Mouse (Mus musculus) C2C12 (cell line): Measurements from ENCODE around the gene Prodh2. TPM values are rescaled to one million over a fixed set of nuclear protein-coding genes. Genes with fewer than 3 reads are reported as not detected.

Experiments
- H3K27me3 ChIP-seq: one replicate; pipeline ENCODE4 v1.6.1; 2011; ENCODE audit not compliant: control insufficient read depth, insufficient read depth, insufficient read length
- H3K36me3 ChIP-seq: one replicate; pipeline ENCODE4 v1.6.1; 2011; ENCODE audit not compliant: control insufficient read depth, insufficient read depth
- H3K4me3 ChIP-seq: one replicate; pipeline ENCODE4 v1.5.1; 2011; ENCODE audit warnings: mild to moderate bottlenecking, control low read depth; ENCODE audit not compliant: poor library complexity, insufficient read depth, severe bottlenecking
- H3K79me2 ChIP-seq: one replicate; pipeline ENCODE4 v1.6.1; 2011; ENCODE audit not compliant: control insufficient read depth, insufficient read depth
- H3K79me3 ChIP-seq: one replicate; pipeline ENCODE4 v1.6.1; 2011; ENCODE audit warnings: low read depth, control low read depth
- H3ac ChIP-seq: one replicate; pipeline ENCODE3; 2011; ENCODE audit warnings: low read depth; ENCODE audit not compliant: control insufficient read depth, insufficient read length
- CEBPB ChIP-seq: IDR thresholded peaks from one replicate; pipeline ENCODE4 v1.6.1; 2011; ENCODE audit warnings: low read depth, mild to moderate bottlenecking, control low read depth, moderate library complexity
- CTCF ChIP-seq: IDR thresholded peaks from one replicate; pipeline ENCODE4 v1.5.1; 2011; ENCODE audit not compliant: control insufficient read depth, insufficient read depth, insufficient read length
- FOSL1 ChIP-seq: IDR thresholded peaks from one replicate; pipeline ENCODE4 v1.8.0; 2011; ENCODE audit warnings: mild to moderate bottlenecking, low read length; ENCODE audit not compliant: poor library complexity, insufficient read depth, severe bottlenecking
- MAX ChIP-seq: IDR thresholded peaks from one replicate; pipeline ENCODE4 v1.6.1; 2011; ENCODE audit warnings: mild to moderate bottlenecking, control low read depth
- MYOD1 ChIP-seq: IDR thresholded peaks from one replicate; pipeline ENCODE4 v1.6.1; 2011; ENCODE audit warnings: low read depth; ENCODE audit not compliant: control insufficient read depth, insufficient read length
- MYOG ChIP-seq: IDR thresholded peaks from one replicate; pipeline ENCODE4 v1.6.1; 2011; ENCODE audit not compliant: control insufficient read depth, insufficient read length; ENCODE audit errors: extremely low read depth
- USF1 ChIP-seq: IDR thresholded peaks from one replicate; pipeline ENCODE4 v1.6.1; 2011; ENCODE audit warnings: low read depth, mild to moderate bottlenecking, control low read depth, moderate library complexity
- polyA plus RNA-seq: library from polyadenylated mRNA; unstranded; fragments of >200 nt; fragmentation: generic; extraction: Trizol; gene quantifications from one replicate; pipeline ENCODE4 v1.2.1, GENCODE M21; 2012; ENCODE audit warnings: missing spikeins

Gene Prodh2
- polyA plus RNA-seq, 1 experiment, result 0.02 TPM

DNA sequence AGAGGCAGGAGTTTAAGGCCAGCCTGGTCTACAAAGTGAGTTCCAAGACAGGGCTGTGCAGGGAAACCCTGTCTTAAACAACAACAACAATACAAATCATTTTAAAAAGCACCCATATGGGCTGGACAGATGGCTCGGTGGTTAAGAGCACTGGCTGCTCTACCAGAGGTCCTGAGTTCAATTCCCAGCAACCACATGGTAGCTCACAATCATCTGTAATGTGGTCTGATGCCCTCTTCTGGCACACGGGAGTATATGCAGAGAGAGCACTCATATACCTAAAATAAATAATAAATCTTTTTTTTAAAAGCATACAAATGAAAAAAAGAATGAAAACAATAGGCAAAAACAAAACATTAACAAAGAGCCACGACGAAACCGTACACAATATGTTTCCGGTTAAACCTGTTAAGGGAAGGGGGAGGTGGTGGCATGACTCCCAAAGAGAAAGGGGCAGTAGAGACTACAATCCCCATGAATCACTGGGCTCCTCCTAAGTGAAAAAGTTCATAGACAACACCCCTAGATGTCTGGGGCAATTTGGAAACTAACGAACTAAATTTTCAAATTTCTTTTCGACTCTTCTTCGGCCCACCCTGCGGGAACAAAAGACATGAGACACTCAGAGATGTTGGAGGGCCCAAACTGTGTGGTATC lies 58.2 kb downstream of the Prodh2 start:
- Histone ChIP-seq H3K27me3 (no peaks in the 10 kb centered on the region), H3K36me3 (peaks cover 7% of the 10 kb centered on the region), H3K4me3 (peak overlapping the region; percentile 50), H3ac (peak overlapping the region; percentile 53), H3K79me3 (no peaks in the 10 kb centered on the region), H3K79me2 (peaks cover 8% of the 10 kb centered on the region)
- TF ChIP-seq CTCF, result no peak
- TF ChIP-seq FOSL1, result no peak
- TF ChIP-seq USF1, result no peak
- TF ChIP-seq MYOG, result no peak
- no peak for TF ChIP-seq CEBPB
- TF ChIP-seq MYOD1, result no peak
- TF ChIP-seq MAX, result no peak

DNA sequence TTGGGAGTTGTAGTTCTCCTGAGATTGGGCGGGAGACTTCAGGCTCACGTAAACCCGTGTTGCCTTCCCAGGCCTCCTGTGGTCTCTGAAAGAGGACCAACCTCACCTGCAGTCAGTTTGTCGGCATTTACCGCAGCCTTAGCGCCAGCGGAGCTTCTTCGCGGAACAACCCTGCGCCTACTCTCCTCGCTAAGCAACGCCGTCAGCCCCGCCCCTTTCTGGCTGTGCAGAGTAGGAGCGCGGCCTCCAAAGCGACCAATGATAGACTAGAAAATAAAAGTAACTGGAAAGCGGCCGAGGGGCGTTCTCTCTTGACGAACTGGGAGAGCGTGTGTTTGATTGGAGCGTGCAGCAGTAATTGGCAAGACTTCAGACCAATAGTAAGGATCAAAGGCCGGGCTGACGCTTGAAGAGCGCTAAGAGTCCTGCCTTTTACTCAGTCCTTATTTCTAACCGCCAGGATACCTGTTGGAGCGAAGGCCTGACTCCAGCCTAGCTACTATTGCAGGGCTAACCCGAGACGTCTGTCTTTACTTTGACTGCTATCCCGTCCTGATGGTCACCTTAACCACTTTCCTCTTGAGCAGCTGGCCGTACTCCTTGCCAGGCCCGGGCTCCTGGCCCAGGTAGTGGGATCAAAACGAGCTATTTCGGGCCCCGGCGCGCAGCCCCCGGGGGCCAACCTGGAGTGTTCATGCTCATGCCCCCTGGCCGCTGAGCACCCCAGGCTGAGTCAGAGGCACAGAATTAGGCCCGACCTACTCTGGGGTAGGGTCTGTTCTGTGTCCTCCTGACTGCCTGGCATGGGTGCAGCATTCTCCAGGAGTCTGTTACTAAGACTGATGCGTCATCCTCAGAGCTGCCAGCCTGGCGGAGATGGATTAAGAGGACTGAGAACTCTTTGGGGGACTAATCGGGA lies 58.9 kb downstream of the Prodh2 start, which contains the start of the genes Hspb6 and Proser3:
TSS of gene Hspb6 (plus strand) at position 77 of the 919 bp plus-strand sequence.
TSS of gene Proser3 (minus strand) at position 198 of the 919 bp plus-strand sequence.
- Histone ChIP-seq H3ac (peak within 1 kb of the TSS; percentile 71), H3K79me3 (no peaks in the 10 kb centered on the region), H3K4me3 (peak within 1 kb of the TSS; percentile 50), H3K27me3 (no peaks in the 10 kb centered on the region), H3K79me2 (peaks cover 8% of the 10 kb centered on the region), H3K36me3 (peaks cover 7% of the 10 kb centered on the region)
- no peak for TF ChIP-seq MYOD1
- TF ChIP-seq MAX, result no peak
- TF ChIP-seq FOSL1, result no peak
- no peak for TF ChIP-seq CEBPB
- TF ChIP-seq USF1, result no peak
- TF ChIP-seq CTCF, result no peak
- no peak for TF ChIP-seq MYOG

DNA sequence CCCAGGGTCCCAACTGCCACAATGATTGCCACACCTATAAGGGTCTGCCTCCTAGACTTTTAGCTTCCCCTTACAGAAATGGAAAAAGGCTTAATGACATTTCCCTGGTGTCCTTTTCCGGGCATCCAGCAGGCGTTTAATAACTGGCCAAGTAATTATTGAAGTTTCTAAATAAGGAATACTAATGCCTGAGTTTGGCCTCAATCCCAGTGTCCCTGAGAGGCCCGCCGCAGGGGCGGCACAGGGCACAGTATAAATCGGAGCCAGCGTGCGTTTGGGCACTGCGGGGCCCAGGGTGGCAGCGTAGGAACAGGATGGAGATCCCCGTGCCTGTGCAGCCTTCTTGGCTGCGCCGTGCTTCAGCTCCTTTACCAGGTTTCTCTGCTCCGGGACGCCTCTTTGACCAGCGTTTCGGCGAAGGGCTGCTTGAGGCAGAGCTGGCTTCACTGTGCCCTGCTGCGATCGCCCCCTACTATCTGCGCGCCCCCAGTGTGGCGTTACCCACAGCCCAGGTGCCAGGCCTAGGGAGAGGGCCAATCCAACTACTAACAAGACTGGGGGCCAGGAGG lies 59.7 kb downstream of the Prodh2 start:
- no peaks in the 10 kb centered on the region for H3K27me3 ChIP-seq
- H3K79me2 ChIP-seq, result peaks cover 14% of the 10 kb centered on the region
- peak overlapping the region; percentile 50 for H3K4me3 ChIP-seq
- H3K79me3 ChIP-seq, result peaks cover 1% of the 10 kb centered on the region
- TF ChIP-seq USF1 (no peak), FOSL1 (no peak), MYOD1 (no peak), MAX (no peak), MYOG (no peak), CEBPB (no peak), CTCF (no peak)
- H3ac ChIP-seq, result peak overlapping the region; percentile 64
- peaks cover 7% of the 10 kb centered on the region for H3K36me3 ChIP-seq

DNA sequence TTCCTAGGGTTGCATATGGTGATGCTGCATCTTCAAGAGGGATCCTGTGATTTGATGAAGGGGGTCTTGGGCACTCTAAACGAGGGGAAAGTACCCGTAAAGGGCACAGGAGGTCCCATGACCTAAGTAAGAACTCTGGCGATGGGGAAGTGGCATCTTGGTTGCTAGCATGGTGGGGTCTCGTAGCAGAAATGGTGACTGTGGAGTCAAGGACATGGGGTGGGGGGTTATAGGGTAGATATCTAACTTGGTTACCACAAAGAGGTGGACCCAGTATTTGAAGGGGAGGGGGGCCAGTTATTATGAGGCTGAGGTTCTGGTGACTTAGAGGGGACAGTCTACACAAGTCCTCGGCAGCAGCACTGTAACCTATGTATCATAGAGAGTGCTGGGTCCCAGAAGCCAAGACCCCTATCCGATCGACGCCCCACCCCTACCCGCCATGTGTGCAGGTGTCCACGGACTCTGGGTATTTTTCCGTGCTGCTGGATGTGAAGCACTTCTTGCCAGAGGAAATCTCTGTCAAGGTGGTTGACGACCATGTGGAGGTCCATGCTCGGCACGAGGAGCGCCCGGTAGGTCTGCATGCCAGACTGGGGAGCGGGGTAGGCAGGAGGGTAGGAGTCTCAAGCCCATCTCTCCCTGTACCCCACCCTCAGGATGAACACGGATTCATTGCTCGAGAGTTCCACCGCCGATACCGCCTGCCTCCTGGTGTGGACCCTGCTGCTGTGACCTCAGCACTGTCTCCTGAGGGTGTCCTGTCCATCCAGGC lies 60.6 kb downstream of the Prodh2 start:
- no peak for TF ChIP-seq CTCF
- TF ChIP-seq MAX, result no peak
- no peak for TF ChIP-seq MYOG
- no peak for TF ChIP-seq MYOD1
- no peak for TF ChIP-seq CEBPB
- TF ChIP-seq USF1, result no peak
- no peak for TF ChIP-seq FOSL1
- Histone ChIP-seq H3K36me3 (peaks cover 7% of the 10 kb centered on the region), H3K79me3 (peaks cover 5% of the 10 kb centered on the region), H3K4me3 (no peak overlapping the region), H3ac (peak overlapping the region; percentile 7), H3K27me3 (no peaks in the 10 kb centered on the region), H3K79me2 (peaks cover 23% of the 10 kb centered on the region)

DNA sequence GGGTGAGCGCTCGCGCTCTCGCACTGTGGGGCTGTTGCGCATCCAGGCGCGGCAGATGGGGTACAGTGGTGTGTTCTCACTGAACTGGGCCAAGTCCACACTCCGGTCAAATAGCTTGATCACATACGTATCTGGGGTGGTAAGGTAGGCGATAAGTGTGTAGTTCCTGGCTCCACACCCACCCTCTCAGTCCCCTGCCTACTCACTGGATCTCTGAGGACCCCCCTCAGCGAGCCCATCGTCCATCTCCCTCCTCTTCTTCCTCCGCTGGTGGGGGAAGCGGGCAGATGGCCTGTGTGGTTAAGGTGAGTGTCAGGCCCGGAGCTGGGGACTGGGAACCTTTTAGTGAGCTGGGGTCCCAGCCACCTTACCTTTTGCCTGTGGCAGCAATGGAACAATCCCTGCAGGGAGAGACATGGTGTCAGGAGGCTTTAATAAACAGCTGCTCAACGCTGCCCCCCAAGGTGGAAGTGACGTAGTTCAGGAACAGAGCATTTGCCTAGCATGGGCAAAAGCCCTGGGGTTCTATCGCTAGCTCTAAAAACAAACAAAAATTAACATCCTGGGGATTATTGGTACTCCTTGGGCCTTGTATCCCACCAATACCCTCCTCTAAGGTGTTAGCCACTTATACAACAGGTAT lies 63.6 kb downstream of the Prodh2 start:
- no peaks in the 10 kb centered on the region for H3K27me3 ChIP-seq
- no peak overlapping the region for H3K4me3 ChIP-seq
- TF ChIP-seq CEBPB, result no peak
- no peak for TF ChIP-seq MAX
- TF ChIP-seq USF1, result no peak
- no peak for TF ChIP-seq MYOG
- no peak for TF ChIP-seq FOSL1
- no peak for TF ChIP-seq MYOD1
- no peak for TF ChIP-seq CTCF
- peaks cover 5% of the 10 kb centered on the region for H3K79me3 ChIP-seq
- no peak overlapping the region for H3ac ChIP-seq
- H3K79me2 ChIP-seq, result peaks cover 35% of the 10 kb centered on the region
- H3K36me3 ChIP-seq, result peaks cover 7% of the 10 kb centered on the region
